Mouse (Mus musculus) thymus, adult 2 months (tissue): ENCODE data around the gene Aldh4a1.

Experiments used
- CTCF ChIP-seq: fragments of 200-500 bp; IDR thresholded peaks from 2 replicates; pipeline ENCODE4 v1.5.1; 2012; ENCODE audit warnings: mild to moderate bottlenecking, control low read depth, low read length, moderate library complexity, borderline replicate concordance; ENCODE audit not compliant: control insufficient read depth, poor library complexity, insufficient read depth; ENCODE audit errors: extremely low read depth
- POLR2A ChIP-seq: fragments of 200-500 bp; IDR thresholded peaks from 2 replicates; pipeline ENCODE4 v1.6.1; 2012; ENCODE audit warnings: mild to moderate bottlenecking, low read length, control low read depth, moderate library complexity; ENCODE audit not compliant: control insufficient read depth, poor library complexity, insufficient read depth; ENCODE audit errors: extremely low read depth

GRCm38 (mm10) chr4:139617001-139617364 lies 5.7 kb upstream of the Aldh4a1 start:
- TF ChIP-seq POLR2A (no peak), CTCF (no peak)
